Mouse (Mus musculus) kidney, adult 9 months (tissue): ENCODE results near the gene Slc15a1.

Experiments
- DNase-seq: peaks from one replicate; pipeline ENCODE4 v3.0.0; 2022

Gene Slc15a1

GRCm38 (mm10) chr14:121504781-121505484 lies at the start of gene Slc15a1:
TSS of gene Slc15a1 (minus strand) at chr14:121505252.
- DNase-seq = no peak

- no peak for DNase-seq
Measured at GRCm38 (mm10) chr14:121553785-121554184, 48.7 kb upstream of the Slc15a1 start.

GRCm38 (mm10) chr14:121552586-121552985 lies 47.5 kb upstream of the Slc15a1 start:
- no peak for DNase-seq

GRCm38 (mm10) chr14:121549834-121550233 lies 44.8 kb upstream of the Slc15a1 start:
- no peak for DNase-seq

GRCm38 (mm10) chr14:121547745-121548144 lies 42.7 kb upstream of the Slc15a1 start:
- DNase-seq = peak; percentile 54

GRCm38 (mm10) chr14:121546621-121547020 lies 41.6 kb upstream of the Slc15a1 start:
- DNase-seq = peak; percentile 21

GRCm38 (mm10) chr14:121545551-121546331 lies 40.7 kb upstream of the Slc15a1 start:
- no peak for DNase-seq

- no peak for DNase-seq
Measured at GRCm38 (mm10) chr14:121541262-121541661, 36.2 kb upstream of the Slc15a1 start.

- DNase-seq = no peak
Measured at GRCm38 (mm10) chr14:121534501-121534900, 29.4 kb upstream of the Slc15a1 start.

GRCm38 (mm10) chr14:121530853-121531252 lies 25.8 kb upstream of the Slc15a1 start:
- no peak for DNase-seq

GRCm38 (mm10) chr14:121527883-121528282 lies 22.8 kb upstream of the Slc15a1 start:
- no peak for DNase-seq

GRCm38 (mm10) chr14:121527201-121527600 lies 22.1 kb upstream of the Slc15a1 start:
- DNase-seq = no peak

- peak; percentile 74 for DNase-seq
Measured at GRCm38 (mm10) chr14:121521709-121522108, 16.7 kb upstream of the Slc15a1 start.

- DNase-seq = no peak
Measured at GRCm38 (mm10) chr14:121516881-121517280, 11.8 kb upstream of the Slc15a1 start.

GRCm38 (mm10) chr14:121508929-121509328 lies 3.9 kb upstream of the Slc15a1 start:
- DNase-seq = peak; percentile 20

- DNase-seq = peak; percentile 63
Measured at GRCm38 (mm10) chr14:121506336-121506735, 1.3 kb upstream of the Slc15a1 start.

- DNase-seq = no peak
Measured at GRCm38 (mm10) chr14:121505485-121505860, 421 bp upstream of the Slc15a1 start.

- DNase-seq = no peak
Measured at GRCm38 (mm10) chr14:121500577-121500976, 4.5 kb downstream of the Slc15a1 start.

GRCm38 (mm10) chr14:121499769-121500168 lies 5.3 kb downstream of the Slc15a1 start:
- no peak for DNase-seq

GRCm38 (mm10) chr14:121497800-121498199 lies 7.3 kb downstream of the Slc15a1 start:
- DNase-seq = no peak

GRCm38 (mm10) chr14:121495741-121496140 lies 9.3 kb downstream of the Slc15a1 start:
- DNase-seq = no peak

GRCm38 (mm10) chr14:121495120-121495519 lies 9.9 kb downstream of the Slc15a1 start:
- DNase-seq = no peak

GRCm38 (mm10) chr14:121494238-121494637 lies 10.8 kb downstream of the Slc15a1 start:
- no peak for DNase-seq

- no peak for DNase-seq
Measured at GRCm38 (mm10) chr14:121493712-121494111, 11.3 kb downstream of the Slc15a1 start.
